Mouse (Mus musculus) cerebellum, adult 2 months (tissue): ENCODE measurements around the gene Ptdss2.

Source experiments
- CTCF ChIP-seq: fragments of 200-500 bp; IDR thresholded peaks from 2 replicates; pipeline ENCODE4 v1.5.1; 2011; ENCODE audit warnings: low read depth, mild to moderate bottlenecking, control low read depth, low read length, moderate library complexity, borderline replicate concordance; ENCODE audit not compliant: insufficient read depth
- POLR2A ChIP-seq: fragments of 200-500 bp; IDR thresholded peaks from 2 replicates; pipeline ENCODE4 v1.6.1; 2011; ENCODE audit warnings: low read length, control low read depth, borderline replicate concordance; ENCODE audit not compliant: insufficient read depth

GRCm38 (mm10) chr7:141190220-141190619 lies 68.0 kb downstream of the Ptdss2 start:
- TF ChIP-seq CTCF (no peak), POLR2A (no peak)
